Mouse (Mus musculus): ENCODE measurements at regions not wholly inside any gene's neighbourhood (a gene's known extent, or its start where the extent isn't known, plus 50 kb on each side); places are given as distances from the start of the nearest gene placed in this dataset.

GRCm38 (mm10) chr1:166807163-166807945 is 125.7 kb upstream of the Fmo9 start:
- DNase-seq (ENCODE audit: low read depth, low spot score) = no peak

- DNase-seq (ENCODE audit: low read depth, low spot score) = no peak
Observed at GRCm38 (mm10) chr1:166811341-166812071, 129.9 kb upstream of the Fmo9 start.

- no peak for DNase-seq (ENCODE audit: low read depth, low spot score)
Observed at GRCm38 (mm10) chr1:166812072-166812461, 130.4 kb upstream of the Fmo9 start.

- no peak for DNase-seq (ENCODE audit: low read depth, low spot score)
Observed at GRCm38 (mm10) chr1:166812920-166813439, 131.3 kb upstream of the Fmo9 start.

GRCm38 (mm10) chr1:166817927-166818326 is 136.3 kb upstream of the Fmo9 start:
- no peak for DNase-seq (ENCODE audit: low read depth, low spot score)

GRCm38 (mm10) chr1:166818682-166819081 is 137.0 kb upstream of the Fmo9 start:
- DNase-seq (ENCODE audit: low read depth, low spot score) = no peak

- DNase-seq (ENCODE audit: low read depth, low spot score) = no peak
Observed at GRCm38 (mm10) chr1:166819420-166819819, 137.8 kb upstream of the Fmo9 start.

GRCm38 (mm10) chr1:166820050-166820449 is 138.4 kb upstream of the Fmo9 start:
- DNase-seq (ENCODE audit: low read depth, low spot score) = no peak

- DNase-seq (ENCODE audit: low read depth, low spot score) = no peak
Observed at GRCm38 (mm10) chr1:166821146-166821545, 139.5 kb upstream of the Fmo9 start.

GRCm38 (mm10) chr1:166837299-166837698 is 155.7 kb upstream of the Fmo9 start:
- no peak for DNase-seq (ENCODE audit: low read depth, low spot score)

GRCm38 (mm10) chr1:166839833-166840232 is 158.2 kb upstream of the Fmo9 start:
- DNase-seq (ENCODE audit: low read depth, low spot score) = no peak

- DNase-seq (ENCODE audit: low read depth, low spot score) = peak; percentile 11
Observed at GRCm38 (mm10) chr1:166843397-166843877, 157.8 kb upstream of the Fam78b start.

- no peak for DNase-seq (ENCODE audit: low read depth, low spot score)
Observed at GRCm38 (mm10) chr1:166846566-166846965, 154.7 kb upstream of the Fam78b start.

- DNase-seq (ENCODE audit: low read depth, low spot score) = no peak
Observed at GRCm38 (mm10) chr1:166847233-166847632, 154.0 kb upstream of the Fam78b start.

- no peak for DNase-seq (ENCODE audit: low read depth, low spot score)
Observed at GRCm38 (mm10) chr1:166848015-166848535, 153.1 kb upstream of the Fam78b start.

GRCm38 (mm10) chr1:166855988-166856387 is 145.2 kb upstream of the Fam78b start:
- DNase-seq (ENCODE audit: low read depth, low spot score) = no peak

- DNase-seq (ENCODE audit: low read depth, low spot score) = no peak
Observed at GRCm38 (mm10) chr1:166866256-166866655, 135.0 kb upstream of the Fam78b start.

- no peak for DNase-seq (ENCODE audit: low read depth, low spot score)
Observed at GRCm38 (mm10) chr1:166871258-166871657, 130.0 kb upstream of the Fam78b start.

- DNase-seq (ENCODE audit: low read depth, low spot score) = no peak
Observed at GRCm38 (mm10) chr1:166876452-166876851, 124.8 kb upstream of the Fam78b start.

- peak; percentile 2 for DNase-seq (ENCODE audit: low read depth, low spot score)
Observed at GRCm38 (mm10) chr1:166883215-166883614, 118.0 kb upstream of the Fam78b start.

- DNase-seq (ENCODE audit: low read depth, low spot score) = no peak
Observed at GRCm38 (mm10) chr1:166895945-166896344, 105.3 kb upstream of the Fam78b start.

GRCm38 (mm10) chr1:166898741-166899140 is 102.5 kb upstream of the Fam78b start:
- no peak for DNase-seq (ENCODE audit: low read depth, low spot score)

Data from retina, adult 2 months (tissue).